ENCODE assay signal across 16 mouse cellular contexts in the genomic region with DNA sequence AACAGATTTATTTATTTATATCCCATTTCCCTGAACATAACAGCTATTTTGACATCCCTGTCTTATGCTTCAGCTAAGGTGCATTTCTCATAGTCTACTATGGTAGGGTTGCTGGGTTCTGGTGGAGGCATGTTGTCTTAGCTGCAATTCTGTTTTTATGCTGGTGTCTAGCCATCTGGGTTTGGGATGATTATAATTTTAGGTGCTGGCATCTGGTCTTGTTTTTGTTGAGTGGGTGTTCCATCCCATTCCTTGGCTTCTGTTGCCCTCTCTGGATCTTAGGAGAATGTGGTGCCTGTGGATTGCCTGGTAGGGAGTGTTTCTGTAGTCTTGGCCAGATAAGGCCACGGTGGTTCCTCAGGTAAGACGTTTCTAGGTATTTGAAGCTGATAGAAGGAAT.
"Had no signal": no experiment of that assay in that cellular context is flagged by ENCODE, and none has a peak within 500 bp of the region (broad histone marks: within the 10 kb centered on the region; RNA-seq: fewer than 3 reads in every experiment).

No protein-coding gene starts in this region.

- H3K4me3 ChIP-seq: liver, embryonic 15.5 days; myocyte; neural tube, embryonic 15.5 days had no signal

- DNase-seq: kidney, adult 8-10 months; kidney, postnatal 10 days; kidney, postnatal 4 days; lung, adult 2 months; lung, postnatal 36 days; midbrain, embryonic 14.5 days; thymus, adult 18-20 months; thymus, postnatal 14 days had no signal

- H3K27ac ChIP-seq: liver, embryonic 15.5 days; neural tube, embryonic 15.5 days had no signal

- ATAC-seq: hindbrain, embryonic 16.5 days; inflammation-experienced regulatory T-cells, adult 6 months; intestine, postnatal 0 days; lung, postnatal 0 days had no signal

- H3K36me3 ChIP-seq: liver, embryonic 15.5 days; neural tube, embryonic 15.5 days had no signal

- H3K9ac ChIP-seq: liver, embryonic 15.5 days; neural tube, embryonic 15.5 days had no signal

- H3K4me2 ChIP-seq: liver, embryonic 11.5 days; liver, embryonic 15.5 days; neural tube, embryonic 15.5 days had no signal

- H3K27me3 ChIP-seq: liver, embryonic 15.5 days; neural tube, embryonic 15.5 days had no signal

- H3K9me3 ChIP-seq: liver, embryonic 15.5 days; neural tube, embryonic 15.5 days had no signal

- H3K4me1 ChIP-seq: liver, embryonic 15.5 days; neural tube, embryonic 15.5 days had no signal
